Mouse (Mus musculus): ENCODE measurements at regions not wholly inside any gene's neighbourhood (a gene's known extent, or its start where the extent isn't known, plus 50 kb on each side); places are given as distances from the start of the nearest gene placed in this dataset.
A peak's percentile ranks its signal among the peaks of the same experiment; 100 is the strongest.

DNA sequence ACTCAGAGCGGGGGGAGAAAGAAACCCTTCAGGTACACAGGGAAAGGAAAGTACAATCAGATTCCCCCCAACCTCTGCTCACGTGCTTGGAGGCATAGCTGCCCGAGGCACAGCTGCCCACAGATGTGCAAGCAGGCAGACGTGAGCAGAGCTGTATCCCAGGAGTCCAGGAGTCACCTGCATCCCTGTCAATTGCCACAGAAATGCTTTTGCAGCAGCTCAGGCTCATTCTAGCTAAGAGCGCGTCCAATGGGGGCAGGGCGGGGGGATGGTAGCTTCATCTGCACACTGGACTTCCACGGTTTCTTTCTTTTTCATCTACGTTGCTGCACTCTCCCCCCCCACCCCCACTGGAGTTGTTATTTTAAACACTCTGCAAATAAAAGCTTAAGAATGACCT lies 66.0 kb upstream of the Fat4 start:
- DNase-seq (ENCODE audit: low spot score in 2 of 2) = no peak

DNA sequence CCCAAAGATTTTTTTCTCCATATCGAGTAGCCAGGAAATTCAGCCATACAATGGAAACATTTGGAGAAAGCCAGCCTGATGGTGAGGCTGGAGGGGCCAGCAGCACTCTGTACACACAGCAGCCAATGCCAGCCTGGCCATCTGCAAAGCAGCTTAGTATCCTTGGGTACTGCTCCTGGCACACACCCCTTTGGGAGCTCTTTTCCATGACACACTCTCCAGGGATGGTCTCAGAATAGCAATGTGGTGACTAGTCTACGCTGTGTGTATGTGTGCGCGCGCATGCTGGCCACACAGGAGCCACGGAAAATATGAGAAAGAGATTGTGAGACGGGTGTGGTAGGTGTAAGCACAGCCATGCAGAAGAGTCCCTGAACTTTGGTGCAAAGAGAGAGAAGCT lies 66.4 kb upstream of the Fat4 start:
- DNase-seq (ENCODE audit: low spot score in 2 of 2) = peak; percentile 9 to 23

DNA sequence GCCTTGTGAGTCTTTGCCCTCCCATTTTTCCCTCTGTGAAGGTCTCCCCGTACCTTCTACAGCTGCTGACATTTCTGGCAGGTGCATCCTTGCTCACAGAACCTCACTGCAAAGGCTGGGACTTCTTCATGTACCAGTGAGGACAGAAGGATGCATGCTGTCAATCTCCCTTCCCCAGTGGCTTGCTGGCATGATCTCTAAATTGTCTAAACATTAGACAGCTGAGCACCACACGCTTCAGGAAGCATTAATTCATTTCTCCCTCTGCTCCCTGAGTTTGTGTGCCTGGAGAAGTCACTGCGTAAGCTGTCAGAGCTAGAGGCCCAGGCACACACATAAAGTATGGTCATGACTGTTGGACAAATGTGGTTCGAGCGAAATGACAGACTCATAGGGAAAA lies 69.1 kb upstream of the Fat4 start:
- DNase-seq (ENCODE audit: low spot score in 2 of 2) = no peak

DNA sequence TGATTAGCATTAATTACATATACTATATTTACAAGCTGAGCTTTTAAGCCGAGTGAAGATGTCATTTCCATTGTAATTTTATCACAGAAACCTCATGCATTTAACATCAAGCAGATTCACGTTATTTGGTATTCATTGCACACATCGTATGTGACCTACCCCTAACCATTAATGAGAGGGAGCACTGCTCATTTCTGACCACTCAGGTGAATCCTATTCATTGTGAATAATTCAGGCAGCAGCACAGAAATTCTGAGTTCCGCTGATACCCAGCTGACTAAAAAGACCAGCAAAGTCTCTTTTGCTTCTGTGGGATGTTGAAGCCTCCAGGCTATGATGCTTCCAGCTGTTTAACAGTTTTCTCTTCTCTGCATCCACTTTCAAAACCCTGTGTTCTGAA lies 74.3 kb upstream of the Fat4 start:
- DNase-seq (ENCODE audit: low spot score in 2 of 2) = no peak

DNA sequence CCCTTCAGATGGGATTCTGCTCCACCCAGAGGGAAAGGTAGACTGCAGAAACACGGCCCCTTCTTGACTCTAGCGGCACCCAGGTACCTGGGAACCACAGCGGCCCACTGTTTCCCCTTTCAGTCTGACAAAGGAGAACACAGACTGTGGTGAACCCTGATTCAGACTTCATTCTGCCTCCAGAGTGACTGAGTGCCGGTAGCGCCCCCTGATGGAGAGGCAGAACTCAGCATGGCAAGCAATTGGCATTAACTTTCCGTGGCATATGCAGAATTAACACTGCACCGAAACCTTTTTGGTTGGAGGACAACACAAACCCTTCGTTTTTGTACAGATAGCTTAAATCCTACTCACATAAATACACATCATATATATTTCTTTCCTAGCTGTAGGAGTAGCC lies 75.1 kb upstream of the Fat4 start:
- DNase-seq (ENCODE audit: low spot score in 2 of 2) = no peak

DNA sequence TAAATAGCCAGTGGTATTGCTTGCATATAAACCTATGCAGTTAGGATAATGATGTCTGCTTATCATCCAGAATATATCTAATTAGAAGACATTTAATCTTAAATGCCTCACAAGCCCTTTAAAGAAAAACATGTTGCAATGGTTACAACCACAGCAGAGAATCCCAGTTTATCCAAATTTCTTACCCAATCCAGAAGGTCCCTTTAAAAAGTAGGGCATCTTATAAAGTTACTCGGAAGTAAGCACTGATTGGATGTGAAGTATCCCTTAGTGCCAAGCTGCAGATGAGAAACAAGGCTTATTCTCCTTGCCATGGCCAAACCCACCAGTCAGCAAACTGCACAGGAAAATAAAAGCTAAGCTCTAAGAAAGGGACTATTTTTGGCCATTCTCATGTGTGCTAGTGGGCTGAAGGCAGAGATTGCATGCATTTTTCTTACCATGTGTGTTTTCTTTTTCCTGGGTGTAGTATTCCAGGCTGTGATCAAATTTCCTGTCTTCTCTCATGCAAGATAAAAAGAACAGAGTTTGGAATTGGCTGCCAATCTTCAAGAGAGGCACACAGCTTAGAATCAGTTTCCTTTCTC lies 80.2 kb upstream of the Fat4 start:
- DNase-seq (ENCODE audit: low spot score in 2 of 2) = no peak

DNA sequence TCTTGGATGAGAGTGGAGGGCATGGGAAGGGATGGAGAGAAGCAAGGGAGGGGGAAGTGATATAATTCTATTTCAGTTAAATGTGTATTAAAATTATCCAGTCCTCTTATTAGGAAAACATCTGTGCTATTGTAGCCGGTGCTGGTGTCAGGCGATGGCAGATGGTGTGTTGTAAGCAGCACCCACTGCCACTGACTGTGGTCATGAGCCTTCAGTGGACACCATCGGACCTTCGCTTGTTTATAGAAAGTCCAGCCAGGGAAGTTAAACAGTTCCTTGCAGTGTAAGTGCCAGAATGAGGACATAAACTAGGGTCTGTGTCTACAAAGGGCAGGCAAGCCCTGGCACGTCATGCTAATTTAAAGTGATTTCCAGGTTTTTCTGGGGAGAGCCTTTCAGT lies 80.7 kb upstream of the Fat4 start:
- DNase-seq (ENCODE audit: low spot score in 2 of 2) = no peak

DNA sequence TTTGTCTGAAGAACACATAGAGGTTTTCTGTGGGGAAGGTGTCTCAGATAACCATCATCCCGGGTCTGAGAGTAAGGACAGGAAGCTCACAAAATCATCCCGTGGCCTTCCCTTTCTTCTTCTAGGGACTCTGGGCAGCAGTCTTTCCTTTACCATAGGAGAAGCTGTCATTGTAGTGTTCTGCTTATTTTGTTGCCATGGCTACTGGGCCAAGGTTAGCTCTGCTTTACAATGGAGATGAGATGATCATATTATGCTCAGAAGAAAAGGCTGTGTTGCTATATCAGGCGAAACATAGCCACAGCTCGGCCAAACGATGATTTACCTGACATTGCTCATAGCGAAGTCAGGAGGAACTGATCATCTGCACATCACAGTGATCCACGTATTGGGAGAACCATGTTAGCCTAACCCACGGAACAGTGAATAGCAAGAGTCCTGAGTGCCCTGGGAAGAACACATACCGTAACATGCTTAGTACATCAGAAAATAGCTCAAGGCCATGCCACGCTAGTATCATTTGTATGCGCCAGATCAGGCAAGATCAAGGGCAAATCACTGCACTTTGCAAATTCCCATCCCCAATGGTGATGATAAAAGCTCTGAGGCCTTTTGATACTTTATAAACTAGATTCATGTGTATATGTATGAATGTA lies 91.0 kb upstream of the Fat4 start:
- no peak for DNase-seq (ENCODE audit: low spot score in 2 of 2)

DNA sequence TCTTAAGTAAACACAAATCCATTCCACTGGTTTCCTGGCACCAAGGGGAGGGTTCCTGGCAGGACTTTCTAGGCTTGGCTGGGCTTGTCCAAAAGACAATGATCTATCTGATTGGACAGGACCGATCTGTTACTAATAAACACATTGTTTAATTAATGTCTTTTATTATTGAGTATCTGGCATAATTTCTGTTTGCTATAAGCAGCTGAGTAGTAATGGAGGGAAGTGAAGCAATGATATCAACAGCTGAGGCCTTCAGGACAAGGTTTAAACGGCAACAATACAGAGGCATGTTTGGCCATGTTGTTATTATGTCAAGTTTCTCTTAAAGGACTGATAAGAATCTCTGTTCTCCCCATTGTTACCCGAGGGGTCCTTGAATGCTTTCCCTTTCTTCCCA lies 93.5 kb upstream of the Fat4 start:
- DNase-seq (ENCODE audit: low spot score in 2 of 2) = no peak

DNA sequence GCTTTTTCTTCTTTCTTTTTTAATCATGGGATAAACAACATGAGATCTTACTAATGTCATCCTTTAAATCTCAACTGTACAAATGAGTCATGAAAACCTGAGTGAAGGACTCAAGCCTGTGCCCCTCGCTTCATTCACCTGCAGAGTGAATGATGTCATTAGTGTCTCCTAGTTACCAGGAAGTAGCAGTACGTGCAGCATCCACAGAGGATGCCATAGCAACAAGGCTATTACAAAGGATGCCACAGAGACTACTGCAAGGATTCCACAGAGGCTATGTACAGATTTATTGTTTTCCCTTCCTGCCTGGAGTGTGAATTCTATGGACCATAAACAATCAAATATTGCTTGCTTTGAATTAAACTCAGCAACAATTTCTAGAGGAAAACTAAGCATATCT lies 98.0 kb upstream of the Fat4 start:
- DNase-seq (ENCODE audit: low spot score in 2 of 2) = no peak

DNA sequence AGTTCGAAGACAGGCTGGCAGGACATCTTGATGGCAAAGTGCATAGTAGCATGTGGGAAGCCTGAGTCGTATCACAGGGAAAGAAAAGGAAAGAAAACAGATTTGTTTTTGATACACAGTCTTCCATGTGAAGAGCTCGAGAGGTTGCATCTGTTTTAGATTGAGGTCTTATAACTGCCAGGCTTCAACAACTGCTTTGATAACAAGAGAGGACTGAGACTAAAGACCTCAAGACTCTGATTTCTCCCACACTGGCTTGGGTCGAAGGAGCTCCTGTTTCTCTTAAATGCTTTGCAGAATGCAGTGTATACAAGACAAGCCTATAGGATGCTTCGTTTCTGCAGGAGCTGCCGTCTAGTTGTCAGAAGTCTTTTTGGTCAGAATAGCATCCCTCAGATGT lies 103.0 kb upstream of the Fat4 start:
- DNase-seq (ENCODE audit: low spot score in 2 of 2) = no peak

DNA sequence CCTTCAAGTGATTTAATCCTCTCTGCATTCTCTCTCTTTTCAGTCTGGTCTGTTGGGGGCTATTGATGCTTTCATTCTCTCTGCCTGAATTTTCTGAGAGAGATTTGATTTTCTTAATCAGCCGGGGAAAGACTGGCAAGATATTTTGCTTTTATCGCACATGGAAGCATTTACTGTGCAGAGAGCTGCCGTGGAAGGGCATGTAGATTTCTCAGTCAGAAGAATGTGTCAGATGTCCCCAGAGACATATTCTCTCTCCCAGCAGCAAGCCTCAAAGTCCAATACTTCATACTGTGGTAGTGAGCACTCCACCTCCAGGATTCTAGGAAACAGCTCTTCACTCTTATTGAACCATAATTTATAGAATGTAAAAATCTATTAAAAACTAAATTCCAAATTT lies 103.7 kb upstream of the Fat4 start:
- DNase-seq (ENCODE audit: low spot score in 2 of 2) = no peak

DNA sequence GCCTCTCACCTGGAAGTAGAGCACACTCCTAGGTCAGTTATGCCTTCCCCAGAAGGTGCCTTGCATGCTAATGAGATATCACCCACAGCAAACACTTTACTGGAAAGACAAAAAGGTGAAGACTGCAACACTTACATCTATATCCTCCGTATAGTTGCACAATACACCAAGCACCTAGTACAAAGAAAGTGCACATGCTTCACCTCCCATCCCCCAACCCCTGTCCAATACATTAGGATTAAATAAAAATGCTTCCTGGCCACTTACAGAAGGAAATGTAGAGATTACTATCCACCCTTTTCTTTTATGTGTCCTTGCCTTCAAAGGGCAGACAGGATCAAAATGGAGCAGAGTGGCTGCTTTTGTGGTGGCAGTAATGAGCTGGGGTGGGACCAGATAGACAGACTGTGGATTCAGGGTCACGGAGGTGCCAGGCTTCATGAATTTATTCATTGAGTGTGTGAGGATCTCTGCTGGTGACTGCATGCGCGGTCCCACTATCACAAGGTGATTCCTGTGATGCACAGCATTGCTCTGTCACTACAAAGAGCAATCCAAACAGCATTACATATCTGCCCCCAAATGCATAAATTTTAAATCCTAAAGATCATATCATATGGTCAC lies 109.9 kb upstream of the Fat4 start:
- DNase-seq (ENCODE audit: low spot score in 2 of 2) = no peak

DNA sequence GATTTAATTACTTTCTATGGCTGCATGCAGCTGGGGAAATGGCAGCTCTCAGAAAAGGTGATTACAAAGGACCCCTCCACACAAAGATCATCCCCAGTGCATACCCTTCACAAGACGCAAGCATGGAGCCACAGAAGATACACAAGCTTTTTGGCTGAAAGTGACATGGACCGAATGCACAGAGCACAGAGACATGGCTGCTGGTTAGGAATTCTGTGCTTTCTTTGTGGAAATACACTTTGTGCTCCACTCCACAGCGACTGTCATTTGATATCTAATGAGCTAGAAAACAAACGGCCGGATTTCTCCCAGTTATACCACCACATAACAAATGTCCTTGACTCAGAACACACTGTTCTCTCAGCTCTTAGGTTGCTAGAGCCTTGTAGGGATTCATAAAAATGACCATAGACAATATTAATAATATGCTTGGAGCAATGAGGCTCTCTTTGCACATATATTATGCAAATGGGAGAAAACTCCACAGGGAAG lies 132.1 kb upstream of the Fat4 start:
- DNase-seq (ENCODE audit: low spot score in 2 of 2) = no peak

DNA sequence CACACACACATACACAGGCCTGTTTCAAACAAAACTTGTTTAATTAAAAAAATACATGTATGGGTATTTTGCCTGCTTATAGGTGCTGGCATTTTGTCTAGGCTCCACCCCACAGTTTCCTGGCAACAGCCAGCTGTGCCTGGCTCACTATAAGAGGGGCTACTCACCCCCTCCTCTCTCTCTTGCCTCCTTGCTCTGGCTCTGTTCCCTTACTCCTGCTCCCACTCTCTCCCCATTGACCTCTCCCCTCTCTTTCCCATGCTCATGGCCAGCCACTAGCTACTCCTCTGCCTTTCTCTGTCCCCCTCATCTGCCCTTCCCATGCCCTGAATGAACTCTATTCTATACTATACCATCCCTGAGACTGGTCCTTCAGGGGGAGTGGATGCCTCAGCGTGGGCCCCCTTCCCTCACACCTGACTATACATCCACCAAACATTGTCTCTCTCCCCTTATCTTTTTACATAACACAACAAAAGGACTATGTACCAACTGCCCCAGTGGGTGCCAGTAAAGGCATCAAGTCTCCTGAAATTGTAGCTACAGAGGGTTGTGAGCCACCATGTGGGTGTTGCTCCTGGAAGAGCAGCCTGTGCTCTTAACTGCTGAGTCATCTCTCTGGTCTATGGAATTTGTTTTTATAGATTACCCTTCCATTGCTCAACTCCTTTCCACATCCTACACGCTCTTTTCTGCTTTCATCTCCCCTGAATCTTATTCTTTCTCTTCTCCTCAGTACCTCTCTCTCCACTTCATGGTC lies 133.1 kb upstream of the Fat4 start:
- no peak for DNase-seq (ENCODE audit: low spot score in 2 of 2)

DNA sequence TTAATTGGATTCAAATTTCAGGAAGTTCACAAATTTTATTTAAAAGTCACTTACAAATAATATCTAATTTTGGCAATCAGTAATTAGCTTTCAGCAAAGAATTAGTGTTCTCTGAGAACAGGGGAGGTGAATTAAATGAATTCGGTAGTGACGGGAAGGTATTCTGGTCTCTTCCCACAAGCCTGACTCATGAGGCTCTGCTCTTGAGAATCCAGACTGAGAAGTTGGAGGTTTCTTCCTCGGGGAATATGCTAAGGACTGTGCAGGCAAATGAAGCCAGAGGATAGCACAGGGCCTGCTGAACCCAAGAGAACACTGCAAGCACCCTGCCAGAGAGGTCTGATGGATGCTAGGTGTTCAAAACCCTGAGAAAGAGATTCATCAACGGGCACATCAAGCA lies 144.6 kb upstream of the Fat4 start:
- DNase-seq (ENCODE audit: low spot score in 2 of 2) = no peak

DNA sequence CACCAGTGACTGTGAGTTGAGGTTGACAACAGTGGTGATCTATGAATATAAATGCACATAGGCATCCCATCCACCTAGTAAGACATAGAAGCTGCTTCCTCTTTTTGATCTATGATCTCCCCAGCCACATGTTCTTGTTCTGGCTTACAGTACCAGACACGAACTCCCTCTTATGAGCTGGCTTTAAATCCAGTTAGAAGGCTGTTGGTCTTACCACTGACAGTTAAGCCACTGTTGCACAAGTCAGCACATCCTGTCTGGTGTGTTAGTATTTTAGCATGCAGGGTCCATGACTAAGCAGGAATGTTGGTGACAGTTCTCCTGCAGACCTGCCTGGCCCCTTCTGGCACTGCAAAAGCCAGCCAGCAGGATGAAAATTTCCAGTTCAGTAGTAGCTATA lies 164.1 kb upstream of the Fat4 start:
- no peak for DNase-seq (ENCODE audit: low spot score in 2 of 2)

DNA sequence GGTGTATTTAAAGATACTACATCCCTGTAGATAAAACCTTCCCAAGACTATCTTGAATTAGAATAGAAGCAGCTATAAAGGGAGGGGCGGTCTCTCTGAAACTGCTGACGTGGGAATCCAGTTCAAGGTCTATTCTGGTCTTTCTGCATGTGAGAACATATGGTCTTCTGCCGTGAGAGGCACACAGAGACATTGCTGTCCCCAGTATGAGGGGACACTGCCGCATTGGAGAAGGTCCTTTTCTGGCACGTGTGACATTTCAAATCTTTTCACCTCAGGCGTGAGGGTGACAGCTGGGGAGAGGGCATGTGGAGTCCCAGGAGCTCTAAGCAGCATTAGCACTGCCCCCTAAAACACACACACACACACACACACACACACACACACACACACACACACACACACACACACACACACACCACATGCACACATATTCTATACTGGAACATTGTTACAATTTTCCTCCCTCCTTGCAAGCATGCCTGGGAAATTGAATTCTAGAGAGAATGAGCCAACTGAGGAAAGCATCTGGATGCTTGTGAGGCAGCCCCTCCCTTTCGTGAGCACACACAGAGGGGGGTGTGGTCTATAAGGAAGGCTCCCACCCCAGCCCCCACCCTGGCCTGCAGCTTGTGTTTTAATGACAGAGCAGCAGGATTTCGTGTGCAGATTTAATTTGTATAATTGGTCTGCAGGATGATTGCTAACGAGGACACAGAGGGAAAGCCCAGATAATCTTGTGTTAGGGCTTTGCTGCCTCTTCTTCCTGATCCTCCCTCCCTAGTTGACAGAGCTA lies 174.5 kb upstream of the Fat4 start:
- DNase-seq (ENCODE audit: low spot score in 2 of 2) = no peak

DNA sequence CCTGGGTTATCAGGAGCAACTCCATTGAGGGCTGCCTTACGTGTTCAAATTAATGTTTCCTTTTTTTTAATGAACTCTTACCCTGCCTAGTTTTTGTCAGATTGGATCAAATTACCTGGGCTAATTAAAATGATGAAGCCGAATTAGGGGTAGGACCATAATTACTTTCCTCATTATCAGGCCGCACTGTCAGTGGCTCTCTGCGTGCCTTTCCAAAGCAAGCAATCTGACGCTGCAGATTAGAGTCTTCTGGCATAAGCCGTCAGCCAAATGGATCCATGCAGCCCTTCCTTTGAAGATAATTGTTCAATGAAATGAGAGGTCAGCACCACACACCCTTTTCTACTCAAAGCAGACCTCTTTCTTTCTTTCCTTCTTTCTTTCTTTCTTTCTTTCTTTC lies 175.5 kb upstream of the Fat4 start:
- DNase-seq (ENCODE audit: low spot score in 2 of 2) = no peak

DNA sequence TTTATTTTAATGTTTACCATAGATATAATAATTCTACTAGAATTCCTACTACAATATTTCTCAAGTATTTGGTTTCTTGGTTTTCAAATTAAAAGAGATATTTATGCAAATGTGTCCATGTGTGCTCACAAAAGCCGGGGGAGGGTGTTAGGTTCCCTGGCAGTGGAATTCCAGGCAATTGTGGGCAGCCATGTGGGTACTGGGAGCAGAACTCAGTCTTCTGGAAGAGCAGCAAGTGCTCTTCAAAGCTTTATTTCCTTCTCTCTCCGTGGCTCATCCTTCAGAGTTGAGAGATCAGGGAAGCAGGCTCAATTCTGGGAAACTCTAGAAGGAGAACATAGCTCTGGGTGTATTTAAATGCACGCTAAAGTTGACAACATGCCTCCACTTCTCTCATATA lies 178.8 kb upstream of the Fat4 start:
- DNase-seq (ENCODE audit: low spot score in 2 of 2) = peak in 1 of 2 experiments; percentile 20

DNA sequence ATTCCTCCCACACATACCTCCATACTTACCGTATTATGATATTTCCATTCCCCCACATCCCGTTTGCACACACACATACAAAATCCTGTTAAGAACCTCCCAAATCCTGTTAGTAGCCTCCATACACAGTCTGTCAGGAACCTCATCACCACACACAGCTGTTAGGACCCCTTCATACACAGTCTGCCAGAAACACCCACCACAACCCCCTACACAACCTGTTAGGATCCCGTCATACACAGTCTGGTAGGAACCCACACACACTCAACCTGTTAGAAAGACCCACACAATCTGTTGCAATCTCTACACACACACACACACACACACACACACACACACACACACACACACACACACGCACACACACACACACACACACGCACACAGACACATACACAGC lies 187.5 kb upstream of the Fat4 start:
- DNase-seq (ENCODE audit: low spot score in 2 of 2) = peak; percentile 30 to 68

Data from layer of hippocampus, postnatal 14 days (tissue).